Mouse (Mus musculus) brain, adult 2 months (tissue): ENCODE measurements around the gene Gpr156.
A peak's percentile ranks its signal among the peaks of the same experiment; 100 is the strongest.
"Not testable (repeated sequence)": the region's sequence is repeated elsewhere in the genome, so short reads cannot be mapped to it uniquely, and the experiment has no call there.

Experiments used
- DNase-seq: peaks from one replicate; pipeline ENCODE4 v3.0.0; 2011; ENCODE audit warnings: low read depth, low spot score

The Gpr156 gene

DNA sequence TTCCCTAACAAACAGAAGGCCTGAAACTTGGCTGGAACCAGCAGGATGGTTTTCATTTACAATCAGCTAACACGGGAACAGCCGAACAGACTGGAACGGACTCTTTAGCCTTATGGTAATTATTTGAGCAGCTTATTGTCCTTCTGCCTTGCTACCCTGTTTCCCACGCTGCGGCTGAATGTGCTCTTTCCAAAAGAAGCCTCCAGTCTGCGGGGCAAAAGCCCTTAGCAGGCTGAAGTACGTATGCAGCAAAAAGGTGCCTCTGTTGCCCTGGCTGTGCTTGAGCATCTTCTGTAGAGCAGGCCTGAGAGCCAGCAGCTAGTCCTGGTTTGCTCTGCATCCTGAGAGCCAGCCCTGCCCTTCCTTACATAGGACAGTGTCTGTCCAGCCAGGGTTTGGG is 83.9 kb downstream of the Gpr156 start:
- DNase-seq, result peak; percentile 18

DNA sequence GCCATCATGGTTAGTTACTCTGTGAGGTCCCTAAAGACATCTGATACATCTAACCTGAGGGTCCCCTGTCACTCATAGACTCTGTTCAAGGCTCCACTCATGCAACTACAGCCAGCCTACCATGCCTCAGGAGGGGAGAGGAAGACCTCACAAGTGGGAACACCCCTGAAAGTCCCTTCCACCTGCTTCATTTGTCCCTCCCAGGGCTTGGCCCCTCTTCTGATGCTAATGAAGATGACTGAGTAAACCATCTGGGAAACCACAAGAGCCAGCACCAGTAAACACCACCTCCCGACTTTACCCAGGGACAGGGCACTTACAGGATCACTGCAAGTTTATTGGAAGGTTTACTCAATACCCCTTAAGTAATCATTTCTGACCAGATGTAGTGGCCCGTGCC is 85.5 kb downstream of the Gpr156 start:
- DNase-seq, result no peak

DNA sequence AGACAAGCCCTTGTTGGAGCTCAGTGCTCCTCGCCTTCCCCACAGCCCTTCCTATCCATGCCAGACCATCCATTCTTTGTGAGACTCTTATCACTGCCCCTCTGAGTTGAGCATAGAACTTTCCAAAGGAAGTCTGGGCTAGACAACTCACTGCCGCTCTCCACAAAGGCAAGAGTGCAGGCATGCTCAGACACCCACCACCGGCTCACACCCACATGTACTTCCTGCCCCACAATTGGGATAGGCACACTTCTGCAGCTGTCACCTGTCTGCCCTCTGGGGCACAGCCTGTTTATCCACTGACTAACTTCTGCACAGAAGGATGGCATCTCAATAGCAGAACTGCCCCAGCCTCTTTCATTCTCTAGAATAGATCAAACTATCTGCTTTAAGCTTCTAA is 86.2 kb downstream of the Gpr156 start:
- no peak for DNase-seq

DNA sequence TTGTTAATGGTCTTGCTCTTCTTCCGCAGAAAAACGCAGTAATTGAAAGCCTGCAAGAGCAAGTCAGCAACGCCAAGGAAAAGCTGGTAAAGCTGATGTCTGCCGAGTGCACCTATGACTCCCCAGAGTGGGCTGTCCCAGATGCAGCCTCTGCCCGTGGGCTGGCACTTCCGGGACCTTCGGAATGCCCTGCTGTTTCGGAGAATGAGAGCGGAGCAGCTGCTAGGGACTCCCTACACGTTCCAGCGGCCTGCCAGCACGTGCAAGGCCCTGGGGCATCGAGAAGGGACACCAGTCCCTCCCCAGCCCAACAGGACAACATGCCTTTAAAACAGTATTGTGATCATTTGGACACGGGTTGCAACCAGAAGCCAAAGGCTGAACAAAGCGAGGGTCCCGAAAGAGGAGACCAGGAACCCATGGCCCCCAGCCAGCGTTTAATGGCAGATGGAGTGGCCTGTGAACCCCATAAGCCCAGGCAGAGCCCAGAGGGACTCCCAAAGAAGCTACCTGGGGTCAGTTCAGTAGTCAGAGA is 88.3 kb downstream of the Gpr156 start:
- DNase-seq, result no peak

DNA sequence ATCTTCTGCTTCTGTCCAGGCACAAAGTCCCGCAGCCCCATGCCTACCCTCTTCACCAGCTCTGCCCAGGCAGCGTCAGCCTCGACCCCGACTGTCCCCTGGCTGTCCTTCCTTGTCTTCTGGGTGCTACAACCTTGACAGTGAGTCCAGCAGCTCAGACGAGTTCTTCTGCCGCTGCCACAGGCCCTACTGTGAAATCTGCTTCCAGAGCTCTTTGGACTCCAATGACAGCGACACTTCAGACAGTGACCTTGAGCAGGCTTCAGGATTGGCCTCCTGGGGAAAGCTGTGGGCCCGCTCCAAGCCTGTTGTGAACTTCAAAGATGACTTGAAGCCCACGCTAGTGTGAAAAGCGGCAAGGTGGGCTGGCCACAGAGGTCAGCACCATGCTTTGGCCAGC is 89.2 kb downstream of the Gpr156 start:
- no peak for DNase-seq

DNA sequence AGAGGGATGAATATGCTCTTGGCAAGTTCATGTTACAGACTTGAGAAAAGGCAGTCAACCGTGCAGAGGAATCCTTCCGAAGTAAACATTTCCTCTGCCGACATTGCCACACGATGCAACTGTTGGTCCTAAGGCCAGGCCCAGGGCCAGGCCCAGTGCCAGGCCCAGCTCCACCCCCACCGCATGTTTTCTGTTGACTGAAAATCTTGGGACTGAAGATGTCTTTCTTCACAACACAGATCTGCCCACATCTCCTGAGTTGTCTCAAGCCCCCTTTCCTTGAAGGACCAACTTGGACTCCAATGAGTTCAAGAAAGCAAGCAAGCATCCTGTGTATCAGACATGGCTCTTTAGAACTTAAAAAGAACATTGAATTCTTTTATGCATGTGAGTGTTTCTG is 92.1 kb downstream of the Gpr156 start:
- no peak for DNase-seq

DNA sequence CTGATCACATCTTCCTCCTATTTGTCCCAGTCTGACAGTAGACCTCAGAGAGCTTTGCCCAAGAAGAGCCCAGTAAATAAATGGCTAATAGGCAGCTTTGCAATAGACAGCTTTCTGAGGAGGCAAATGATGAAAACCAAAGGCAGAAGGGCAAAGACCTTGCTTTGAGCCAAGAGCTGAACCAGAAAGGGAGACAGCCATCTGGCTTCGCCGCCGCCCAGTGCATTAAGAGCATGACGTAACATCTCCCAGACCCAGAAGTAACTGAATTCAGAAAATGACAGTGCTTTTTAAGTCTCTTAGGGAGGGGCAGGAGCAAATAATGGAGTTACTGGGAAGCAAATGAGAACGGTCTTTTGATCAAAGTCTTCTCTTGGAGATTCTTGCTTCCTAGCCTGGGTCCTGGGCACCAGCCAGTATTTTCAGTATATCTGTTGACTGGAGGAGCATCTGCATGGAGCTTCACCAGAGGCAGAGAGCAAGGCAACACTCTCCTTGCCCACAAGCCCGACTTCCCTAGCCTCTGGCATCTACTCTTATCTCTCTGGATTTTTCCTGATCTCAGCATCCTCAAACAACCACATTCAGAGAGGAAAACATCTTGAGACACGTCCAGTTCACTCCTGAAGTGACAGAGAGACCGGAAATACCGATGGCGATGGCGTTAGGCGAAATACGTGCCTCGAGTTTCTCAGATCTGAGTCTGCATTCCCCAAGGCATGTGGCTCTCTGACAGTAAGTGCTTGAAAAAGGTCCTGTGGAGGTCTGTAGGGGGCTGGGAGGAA is 92.9 kb downstream of the Gpr156 start:
- peak; percentile 55 for DNase-seq

DNA sequence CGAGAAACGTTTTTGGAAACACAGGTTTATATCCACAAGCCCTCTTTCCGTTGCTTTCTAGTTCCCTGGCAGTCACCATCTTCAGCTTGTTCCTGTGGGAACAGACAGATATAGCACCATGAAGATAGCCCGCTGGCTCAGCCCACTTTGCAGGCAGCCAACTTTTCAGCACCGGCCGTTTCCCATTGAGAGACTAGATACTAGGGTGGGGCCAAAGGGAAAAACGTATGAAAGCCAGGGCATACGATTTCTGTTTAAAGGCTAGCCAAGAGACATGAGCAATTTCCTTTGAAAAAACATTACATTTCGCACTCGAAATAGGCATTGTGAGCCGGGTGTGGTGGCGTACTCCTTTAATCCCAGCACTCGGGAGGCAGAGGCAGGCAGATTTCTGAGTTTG is 95.2 kb downstream of the Gpr156 start:
- DNase-seq, result no peak

DNA sequence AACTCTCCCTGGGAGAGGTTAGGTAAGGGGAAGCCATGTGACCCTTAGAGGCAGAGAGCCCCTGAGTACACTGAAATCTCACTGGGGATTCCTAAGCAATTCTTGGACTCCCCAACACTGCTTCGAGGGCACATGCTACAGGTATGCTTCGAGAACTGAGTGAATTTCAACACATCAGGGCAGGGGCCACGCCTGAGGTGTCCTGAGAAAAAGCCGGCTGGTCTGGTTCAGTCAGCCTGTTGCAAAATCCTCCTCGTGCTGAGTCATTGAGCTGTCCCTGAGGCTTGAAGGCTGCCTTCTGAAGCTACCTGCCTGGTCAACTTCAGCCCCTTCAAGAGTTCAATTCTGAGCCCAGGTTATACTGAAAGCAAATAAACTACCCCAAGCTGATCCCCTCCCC is 96.1 kb downstream of the Gpr156 start:
- no peak for DNase-seq

DNA sequence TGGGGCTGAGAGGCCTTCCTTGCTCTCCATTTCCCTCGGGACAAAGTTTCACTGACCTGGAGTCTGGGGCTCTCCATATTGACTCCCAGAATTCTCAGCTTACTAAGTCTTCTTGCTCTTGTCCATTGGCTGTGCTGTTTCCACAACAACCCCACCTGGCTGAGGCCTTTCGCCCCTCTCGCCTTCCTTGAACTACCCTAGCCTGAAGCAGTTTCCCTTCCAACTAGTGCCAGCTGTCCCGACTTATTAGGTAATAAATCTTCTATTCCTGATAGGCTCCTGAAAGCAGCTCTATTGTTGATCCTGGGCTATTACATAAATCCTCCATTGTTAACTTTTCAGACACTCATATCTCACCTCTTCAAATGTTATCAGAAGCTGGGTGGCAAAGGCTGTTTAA is 96.6 kb downstream of the Gpr156 start:
- DNase-seq, result no peak

DNA sequence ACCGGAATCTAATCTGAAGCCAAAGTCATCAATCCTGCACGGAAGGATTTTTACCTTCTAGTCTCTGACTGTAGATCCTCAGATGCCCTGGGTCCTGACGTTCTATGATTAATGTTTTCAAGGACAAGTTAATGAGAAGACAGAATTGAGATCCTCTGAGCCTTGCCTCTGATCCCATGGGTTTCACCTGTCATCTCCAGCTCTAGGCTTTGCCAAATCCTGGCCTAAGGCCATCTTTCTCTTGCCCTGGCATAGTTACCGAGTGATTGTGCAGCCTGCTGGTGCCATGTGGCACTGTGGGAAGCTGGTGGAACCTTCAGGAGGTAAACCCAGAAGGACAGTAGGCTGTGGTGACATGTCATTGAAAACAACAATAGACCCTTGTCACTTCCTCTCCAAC is 98.7 kb downstream of the Gpr156 start:
- DNase-seq, result peak; percentile 43

DNA sequence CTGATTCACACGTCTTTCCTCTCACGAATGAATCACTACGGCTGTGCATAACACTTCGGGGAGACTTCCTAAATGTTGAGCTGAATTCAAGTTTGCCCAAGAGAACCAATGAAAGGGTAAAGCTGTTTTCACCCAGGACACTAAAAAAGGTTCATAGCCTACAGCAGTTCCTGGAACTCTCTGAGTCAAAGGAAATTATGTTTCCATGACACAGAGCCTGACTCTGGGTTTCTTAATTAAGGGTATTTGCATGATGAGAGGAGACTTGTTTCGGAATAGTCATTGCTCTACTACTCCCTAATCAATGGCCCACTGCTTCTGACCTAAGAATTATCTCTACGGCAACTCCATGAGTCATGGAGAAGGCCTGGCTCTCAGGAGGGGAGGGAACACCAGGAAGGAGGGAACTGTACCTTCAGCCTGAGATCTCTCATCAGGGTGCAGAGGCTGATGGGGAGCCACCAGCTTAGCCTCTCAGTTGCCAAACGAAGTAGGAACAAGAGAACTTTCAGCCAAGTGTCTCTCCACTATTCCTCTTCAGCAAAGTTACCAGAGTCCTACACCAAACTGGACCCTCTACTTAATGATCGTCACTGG is 100.7 kb downstream of the Gpr156 start:
- peak; percentile 35 for DNase-seq

DNA sequence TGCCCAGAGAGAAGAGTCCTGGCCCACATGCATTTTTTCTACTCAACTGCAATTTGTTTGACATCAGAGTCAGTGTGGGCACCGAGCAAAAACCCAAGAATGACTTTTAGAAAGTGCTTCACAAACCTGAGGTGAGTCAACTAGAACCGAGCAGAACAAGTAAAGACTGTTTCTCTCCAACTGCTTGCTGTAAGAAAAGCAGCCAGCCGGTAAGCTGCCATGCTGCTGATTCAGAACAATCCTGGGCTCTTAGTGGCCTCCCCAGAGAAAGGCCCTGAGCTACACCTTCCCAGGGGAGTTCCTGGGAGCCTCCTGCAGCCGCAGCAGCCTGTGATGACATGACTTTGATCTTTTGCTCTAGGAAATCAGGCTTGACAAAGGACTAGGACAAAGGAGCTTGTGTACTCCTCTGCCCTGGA is 101.7 kb downstream of the Gpr156 start:
- no peak for DNase-seq

DNA sequence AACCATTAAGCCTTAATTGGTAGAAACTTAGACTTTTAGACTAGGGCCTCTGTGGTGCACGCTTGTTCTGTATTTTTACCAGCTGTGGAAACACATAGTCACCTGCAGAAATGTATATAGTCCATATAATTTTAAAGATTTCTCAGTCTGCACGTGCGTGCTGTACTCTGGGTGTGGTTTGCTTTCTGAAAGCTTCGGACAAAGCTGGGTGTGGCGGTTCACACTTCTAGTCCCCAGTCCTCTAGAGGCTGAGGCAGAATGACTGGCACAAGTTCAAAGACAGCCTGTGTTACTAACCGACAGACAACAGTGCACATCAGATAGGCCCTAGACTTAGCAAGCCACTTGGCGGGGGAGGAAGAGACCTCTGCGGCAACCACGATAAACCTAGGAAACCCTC is 116.3 kb downstream of the Gpr156 start:
- DNase-seq, result no peak

DNA sequence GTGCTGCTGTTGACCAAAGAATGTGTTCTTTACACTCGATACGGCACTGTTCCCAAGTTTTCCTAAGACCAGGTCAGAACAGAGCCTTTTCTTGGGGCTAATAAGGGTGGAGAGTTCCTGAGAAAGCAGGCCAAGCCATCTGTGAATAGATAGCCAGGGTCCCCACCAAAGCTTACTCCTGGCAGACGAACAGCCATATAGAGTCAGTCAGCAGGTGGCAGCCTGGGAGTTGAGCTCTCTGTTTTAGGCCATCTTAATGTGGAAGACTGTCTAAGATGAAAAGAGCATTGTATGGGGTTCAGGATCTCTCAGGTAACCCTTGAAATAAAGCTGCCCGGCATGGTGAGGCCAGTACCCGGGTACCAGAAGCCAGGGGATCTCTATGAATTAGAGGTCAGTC is 116.8 kb downstream of the Gpr156 start:
- peak; percentile 17 for DNase-seq

DNA sequence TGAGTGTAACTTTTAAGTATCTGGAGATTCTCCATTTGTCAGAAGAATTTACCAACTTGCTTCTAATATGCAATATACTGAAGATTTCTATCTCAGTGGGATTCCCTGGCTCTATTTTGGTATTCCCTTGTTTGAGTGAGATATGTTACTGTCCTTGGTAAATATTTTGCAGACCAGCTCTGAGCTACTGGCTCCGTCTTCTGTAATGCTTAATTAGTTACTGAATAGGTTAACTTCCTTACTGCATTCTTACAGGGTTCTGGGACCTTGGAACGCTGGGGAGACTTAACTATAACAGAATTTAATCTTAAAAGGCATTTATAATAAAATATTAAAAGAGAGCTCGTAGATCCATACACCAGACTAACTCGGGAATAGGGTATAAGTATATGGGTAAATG is 121.8 kb downstream of the Gpr156 start:
- not testable (repeated sequence) for DNase-seq

DNA sequence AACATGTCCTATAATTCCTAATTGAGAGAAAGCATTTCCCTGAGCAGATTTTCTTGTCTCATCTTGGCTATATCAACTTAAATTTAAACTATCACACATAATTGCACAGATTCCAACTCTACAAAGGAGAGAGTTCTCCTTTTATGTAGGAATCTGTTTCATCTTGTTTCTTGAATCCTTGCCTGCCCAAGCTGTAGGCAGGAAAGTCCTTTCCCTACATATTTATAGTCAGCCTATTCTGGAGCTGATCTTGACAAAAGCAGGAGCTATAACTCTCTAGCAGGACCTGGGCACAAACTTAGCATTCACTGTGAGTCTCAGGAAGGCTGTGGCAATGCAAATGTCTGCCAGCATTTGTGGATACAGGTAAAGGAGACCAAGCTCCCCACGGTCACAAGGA is 125.9 kb downstream of the Gpr156 start:
- DNase-seq, result peak; percentile 18

DNA sequence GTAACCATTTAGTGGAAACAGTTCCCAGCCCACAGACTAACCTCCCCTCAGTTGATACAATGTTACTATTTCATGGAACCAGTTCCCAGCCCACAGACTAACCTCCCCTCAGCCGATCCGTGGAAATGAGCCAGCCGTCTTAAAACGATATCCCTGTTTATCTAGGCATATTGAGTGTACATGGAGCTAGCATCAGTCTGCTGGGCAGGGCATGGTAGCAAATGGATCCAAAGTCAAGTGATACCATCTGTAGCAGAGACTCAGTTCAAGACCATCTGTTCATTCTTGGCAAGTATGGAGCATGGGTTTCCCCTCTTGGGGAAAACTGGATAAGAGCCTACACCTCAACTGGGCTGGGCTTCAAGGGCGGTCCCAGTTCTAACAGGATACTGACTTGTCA is 128.3 kb downstream of the Gpr156 start:
- peak; percentile 89 for DNase-seq

DNA sequence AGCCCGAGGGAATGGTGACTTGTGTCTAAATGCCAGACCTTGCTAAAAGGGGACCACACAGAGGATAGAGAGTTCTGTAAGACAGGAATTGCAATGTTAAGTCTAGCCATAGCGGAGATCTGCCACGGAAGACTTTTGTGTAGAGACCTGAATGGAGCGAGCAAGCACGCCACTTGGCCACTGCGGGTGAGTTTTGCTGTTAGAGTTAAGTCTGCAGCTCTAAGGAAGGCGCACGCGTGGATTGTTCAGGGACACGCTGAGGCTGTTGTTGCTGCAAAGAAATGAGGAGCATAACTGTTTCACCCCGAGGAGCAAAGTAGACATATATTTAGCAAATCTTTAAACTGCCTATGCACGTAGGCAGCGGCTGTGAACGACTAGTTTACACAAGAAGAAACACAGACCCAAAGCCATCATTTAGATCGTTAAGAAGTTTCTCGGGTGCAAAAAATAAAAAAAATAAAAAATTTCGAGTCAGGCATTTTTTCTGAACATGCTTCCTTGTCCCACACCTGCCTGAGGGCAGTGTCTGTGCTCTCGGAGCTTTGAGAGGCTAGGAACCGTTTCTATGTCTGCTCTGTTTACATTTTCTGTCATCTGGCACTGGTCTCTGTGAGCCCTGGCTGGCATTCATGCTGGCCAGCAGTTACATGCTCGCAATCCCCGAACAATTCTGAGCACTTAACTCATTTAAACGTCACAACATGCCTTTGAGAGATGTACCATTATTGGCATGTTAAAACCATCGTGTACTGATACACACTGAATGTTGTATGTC is 131.7 kb downstream of the Gpr156 start:
- DNase-seq, result peak; percentile 51
